Mouse (Mus musculus) midbrain, embryonic 11.5 days (tissue): ENCODE results near the gene Exoc6b. TPM values are rescaled to one million over a fixed set of nuclear protein-coding genes. Genes with fewer than 3 reads are reported as not detected.

Experiments
- ATAC-seq: fragments of 200-750 bp; cut with Nextera tagmentation; 2 replicates; pipeline ENCODE4 v1.8.0; 2017; ENCODE audit warnings: moderate TSS enrichment, moderate library complexity; ENCODE audit not compliant: low FRiP score
- DNase-seq: peaks from one replicate; pipeline ENCODE4 v3.0.0; 2015; ENCODE audit warnings: low spot score; ENCODE audit errors: missing footprints
- H3K27ac ChIP-seq: fragments of 300-500 bp; sonication (generic); 2 replicates; pipeline ENCODE4 v1.5.1; 2014; ENCODE audit warnings: low read depth, low read length
- H3K27me3 ChIP-seq: fragments of 300-500 bp; sonication (generic); 2 replicates; pipeline ENCODE4 v1.6.1; 2014; ENCODE audit warnings: mild to moderate bottlenecking, low read length, moderate library complexity, mixed read lengths; ENCODE audit not compliant: control insufficient read depth, insufficient read depth
- H3K36me3 ChIP-seq: fragments of 300-500 bp; sonication (generic); 2 replicates; pipeline ENCODE4 v1.6.1; 2014; ENCODE audit warnings: mild to moderate bottlenecking, low read length, moderate library complexity, mixed read lengths; ENCODE audit not compliant: control insufficient read depth, insufficient read depth
- H3K4me1 ChIP-seq: fragments of 300-500 bp; sonication (generic); 2 replicates; pipeline ENCODE4 v1.6.1; 2014; ENCODE audit warnings: low read length; ENCODE audit not compliant: control insufficient read depth, insufficient read depth
- H3K4me2 ChIP-seq: fragments of 300-500 bp; sonication (generic); 2 replicates; pipeline ENCODE4 v1.6.1; 2014; ENCODE audit warnings: mild to moderate bottlenecking, moderate library complexity
- H3K4me3 ChIP-seq: fragments of 300-500 bp; sonication (generic); 2 replicates; pipeline ENCODE4 v1.5.1; 2014; ENCODE audit warnings: low read depth, low read length
- H3K9ac ChIP-seq: fragments of 300-500 bp; sonication (generic); 2 replicates; pipeline ENCODE4 v1.6.1; 2014; ENCODE audit warnings: low read length
- H3K9me3 ChIP-seq: fragments of 300-500 bp; sonication (generic); 2 replicates; pipeline ENCODE4 v1.6.1; 2016; ENCODE audit warnings: low read length; ENCODE audit not compliant: control insufficient read depth
- WGBS: fragments of 180-500 bp; shearing (Covaris S2); extraction: QIAGEN DNeasy Blood & Tissue Kit; methylation state at CpG from one replicate; pipeline ENCODE4 v1.1.7; 2014; 5-methylcytosine and 5-hydroxymethylcytosine counted together
- polyA plus RNA-seq: library from polyadenylated mRNA; unstranded; fragments of >200 nt; fragmentation: Nextera tagmentation; extraction: Ambion mirVana; gene quantifications from 2 replicates; pipeline ENCODE4 v1.2.1, GENCODE M21; 2014

Gene Exoc6b
- polyA plus RNA-seq, 1 experiment from 2014 or later: 32.0 TPM

DNA sequence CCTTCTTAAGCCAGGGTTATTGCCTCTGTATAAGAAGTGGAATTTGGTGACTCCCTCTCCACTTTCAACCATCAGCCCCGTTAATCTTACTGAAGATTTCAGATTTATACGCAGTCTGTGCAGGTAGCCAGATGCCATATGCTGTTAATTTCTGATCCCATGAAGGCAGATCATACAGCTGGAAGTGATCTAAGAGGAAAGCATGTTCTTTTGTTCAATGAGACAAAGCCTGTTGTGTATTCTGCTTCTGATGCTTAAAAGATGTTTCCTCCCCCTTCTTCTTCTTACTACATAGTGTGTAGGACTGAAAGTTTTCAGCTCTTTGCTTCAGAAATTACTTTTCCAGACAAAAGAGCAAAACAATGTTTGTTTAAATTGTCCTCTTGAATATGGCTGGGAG lies 109.8 kb downstream of the Exoc6b start:
- Histone ChIP-seq H3K27me3 (no peaks in the 10 kb centered on the region), H3K9ac (no peak overlapping the region), H3K4me3 (no peak overlapping the region), H3K4me2 (no peak overlapping the region), H3K4me1 (peaks cover 11% of the 10 kb centered on the region; the same call in 1 of the 2 replicates), H3K27ac (no peak overlapping the region), H3K36me3 (no peaks in the 10 kb centered on the region), H3K9me3 (no peaks in the 10 kb centered on the region)
- DNase-seq (no peak), ATAC-seq (no peak)
- 78% methylated on average over 2 of the region's 2 CpGs for WGBS

GRCm38 (mm10) chr6:84951621-84952020 lies 117.7 kb downstream of the Exoc6b start:
- Histone ChIP-seq H3K4me2 (no peak overlapping the region), H3K36me3 (no peaks in the 10 kb centered on the region), H3K9me3 (no peaks in the 10 kb centered on the region), H3K9ac (no peak overlapping the region), H3K27ac (no peak overlapping the region), H3K4me3 (no peak overlapping the region), H3K27me3 (no peaks in the 10 kb centered on the region), H3K4me1 (no peaks in the 10 kb centered on the region)
- ATAC-seq: no peak
- WGBS: 70% methylated on average over 1 of the region's 1 CpGs
- no peak for DNase-seq

DNA sequence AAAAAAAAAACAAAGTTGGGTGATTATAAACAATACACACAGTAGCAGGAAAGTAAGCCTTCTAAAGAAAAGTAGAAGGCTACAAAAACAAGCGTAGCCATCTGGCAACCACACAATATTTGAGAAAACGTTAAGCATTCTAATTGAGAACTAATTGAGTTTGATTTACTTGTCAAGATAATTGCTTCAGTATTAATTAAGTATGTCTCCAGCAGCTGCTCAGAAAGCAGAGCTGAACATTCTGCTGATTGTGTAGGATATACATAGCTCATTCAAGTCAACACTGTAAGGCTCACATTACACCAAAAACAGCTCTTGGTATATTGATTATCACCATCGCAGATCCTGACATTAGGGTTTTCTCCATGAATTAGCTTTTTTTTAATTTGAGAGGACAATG lies 122.7 kb downstream of the Exoc6b start:
- ATAC-seq: no peak

DNA sequence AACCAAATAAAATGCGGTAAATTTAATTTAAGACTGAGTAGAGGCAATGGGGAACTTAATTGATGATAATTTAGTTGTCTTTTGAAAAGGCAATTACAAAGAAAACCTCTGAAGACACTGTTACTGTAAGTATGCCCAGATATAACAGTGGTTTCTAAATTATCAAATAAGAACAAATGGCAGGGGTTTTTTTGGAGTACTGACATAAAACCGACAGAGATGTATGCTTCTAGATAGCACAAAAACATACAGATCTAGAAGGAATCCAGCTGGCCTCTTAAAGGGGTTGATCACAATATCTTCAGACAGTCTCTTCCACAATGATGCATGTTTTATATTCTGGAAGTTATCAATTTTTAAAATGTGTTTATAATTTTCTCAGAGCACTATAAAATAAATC lies 123.2 kb downstream of the Exoc6b start:
- no peak overlapping the region for H3K27ac ChIP-seq
- H3K9ac ChIP-seq: no peak overlapping the region
- H3K27me3 ChIP-seq: no peaks in the 10 kb centered on the region
- no peaks in the 10 kb centered on the region for H3K36me3 ChIP-seq
- H3K4me3 ChIP-seq: no peak overlapping the region
- H3K9me3 ChIP-seq: no peaks in the 10 kb centered on the region
- no peaks in the 10 kb centered on the region for H3K4me1 ChIP-seq
- no peak for ATAC-seq
- 95% methylated on average over 2 of the region's 2 CpGs for WGBS
- H3K4me2 ChIP-seq: no peak overlapping the region
- DNase-seq: no peak

More for the DNA sequence above, 122.7 kb downstream of the Exoc6b start:
- no peak overlapping the region for H3K9ac ChIP-seq
- DNase-seq: no peak
- no peaks in the 10 kb centered on the region for H3K9me3 ChIP-seq
- H3K4me2 ChIP-seq: no peak overlapping the region
- H3K27me3 ChIP-seq: no peaks in the 10 kb centered on the region
- no peaks in the 10 kb centered on the region for H3K4me1 ChIP-seq
- no peaks in the 10 kb centered on the region for H3K36me3 ChIP-seq
- H3K4me3 ChIP-seq: no peak overlapping the region
- 93% methylated on average over 3 of the region's 3 CpGs for WGBS
- no peak overlapping the region for H3K27ac ChIP-seq

GRCm38 (mm10) chr6:84932953-84933921 lies 136.1 kb downstream of the Exoc6b start:
- Histone ChIP-seq H3K27ac (no peak overlapping the region), H3K9me3 (no peaks in the 10 kb centered on the region), H3K4me1 (no peaks in the 10 kb centered on the region), H3K9ac (no peak overlapping the region), H3K4me3 (no peak overlapping the region), H3K4me2 (no peak overlapping the region), H3K27me3 (no peaks in the 10 kb centered on the region), H3K36me3 (no peaks in the 10 kb centered on the region)
- WGBS: 80% methylated on average over 11 of the region's 11 CpGs
- no peak for DNase-seq
- ATAC-seq: no peak

DNA sequence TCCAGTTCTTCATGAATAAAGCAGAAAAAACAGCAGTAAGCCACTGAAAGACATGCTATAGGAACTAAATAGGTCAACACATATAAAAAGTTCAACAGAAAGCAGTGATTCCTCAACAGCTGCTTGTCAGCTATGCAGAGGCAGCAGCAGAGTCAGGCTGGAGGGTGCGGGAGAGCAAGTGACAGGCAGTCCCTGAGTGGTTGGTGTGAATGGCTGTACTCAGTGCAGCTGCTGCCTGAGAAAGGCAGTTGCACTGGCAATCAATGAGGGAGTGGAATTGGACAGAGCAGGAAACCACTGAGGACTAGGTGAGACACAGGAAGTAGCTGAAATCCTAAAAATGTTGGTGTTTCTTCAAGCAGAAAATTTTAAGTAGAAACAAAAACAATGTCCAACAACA lies 138.3 kb downstream of the Exoc6b start:
- Histone ChIP-seq H3K9me3 (no peaks in the 10 kb centered on the region), H3K4me3 (no peak overlapping the region), H3K27ac (no peak overlapping the region), H3K4me2 (no peak overlapping the region), H3K36me3 (no peaks in the 10 kb centered on the region), H3K9ac (no peak overlapping the region), H3K27me3 (no peaks in the 10 kb centered on the region), H3K4me1 (no peaks in the 10 kb centered on the region)
- WGBS: 64% methylated on average over 1 of the region's 1 CpGs
- no peak for DNase-seq
- no peak for ATAC-seq

DNA sequence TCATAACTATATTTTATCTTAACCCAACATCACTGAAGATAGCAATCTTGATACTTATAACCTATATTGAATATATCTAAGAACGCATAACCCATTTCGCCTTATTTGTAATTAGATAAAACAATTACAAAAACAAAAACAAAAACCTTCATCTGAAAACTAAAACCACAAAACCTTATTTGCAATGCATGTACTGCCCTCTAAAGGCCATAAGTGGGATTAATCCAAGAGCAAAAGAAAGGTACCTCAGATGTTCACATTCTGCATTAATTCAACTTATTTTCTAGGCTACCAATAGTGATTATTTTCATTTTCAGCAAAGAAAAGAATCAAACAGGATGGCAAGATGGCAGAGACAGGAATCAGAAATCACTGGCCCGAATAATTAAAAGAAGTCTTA lies 143.2 kb downstream of the Exoc6b start:
- H3K27me3 ChIP-seq: no peaks in the 10 kb centered on the region
- no peaks in the 10 kb centered on the region for H3K9me3 ChIP-seq
- H3K4me1 ChIP-seq: peaks cover 13% of the 10 kb centered on the region; the same call in 1 of the 2 replicates
- WGBS: 71% methylated on average over 3 of the region's 3 CpGs
- no peak overlapping the region for H3K4me3 ChIP-seq
- H3K9ac ChIP-seq: no peak overlapping the region
- ATAC-seq: no peak
- DNase-seq: no peak
- no peak overlapping the region for H3K4me2 ChIP-seq
- H3K27ac ChIP-seq: no peak overlapping the region
- no peaks in the 10 kb centered on the region for H3K36me3 ChIP-seq

- H3K4me2 ChIP-seq: peak overlapping the region; percentile 27
- H3K4me1 ChIP-seq: peaks cover 13% of the 10 kb centered on the region; the same call in 1 of the 2 replicates
- H3K9me3 ChIP-seq: no peaks in the 10 kb centered on the region
- no peaks in the 10 kb centered on the region for H3K36me3 ChIP-seq
- ATAC-seq (no peak), DNase-seq (peak; percentile 85)
- peak overlapping the region; percentile 42 for H3K9ac ChIP-seq
- no peaks in the 10 kb centered on the region for H3K27me3 ChIP-seq
- H3K4me3 ChIP-seq: no peak overlapping the region
- 21% methylated on average over 12 of the region's 12 CpGs for WGBS
- H3K27ac ChIP-seq: peak overlapping the region; percentile 44; the same call in 1 of the 2 replicates
Observed at GRCm38 (mm10) chr6:84923760-84924221, 145.5 kb downstream of the Exoc6b start.

- no peaks in the 10 kb centered on the region for H3K4me1 ChIP-seq
- no peaks in the 10 kb centered on the region for H3K9me3 ChIP-seq
- WGBS: 27% methylated on average over 2 of the region's 2 CpGs
- H3K4me3 ChIP-seq: no peak overlapping the region
- no peaks in the 10 kb centered on the region for H3K36me3 ChIP-seq
- DNase-seq (peak; percentile 89), ATAC-seq (no peak)
- no peak overlapping the region for H3K4me2 ChIP-seq
- H3K27ac ChIP-seq: no peak overlapping the region
- H3K27me3 ChIP-seq: no peaks in the 10 kb centered on the region
- H3K9ac ChIP-seq: no peak overlapping the region
Observed at GRCm38 (mm10) chr6:84916291-84916690, 153.0 kb downstream of the Exoc6b start.
